Mouse (Mus musculus): Measurements from ENCODE around the gene Six2.
"Not testable (repeated sequence)": the region's sequence is repeated elsewhere in the genome, so short reads cannot be mapped to it uniquely, and the experiment has no call there.

Six2 gene

DNA sequence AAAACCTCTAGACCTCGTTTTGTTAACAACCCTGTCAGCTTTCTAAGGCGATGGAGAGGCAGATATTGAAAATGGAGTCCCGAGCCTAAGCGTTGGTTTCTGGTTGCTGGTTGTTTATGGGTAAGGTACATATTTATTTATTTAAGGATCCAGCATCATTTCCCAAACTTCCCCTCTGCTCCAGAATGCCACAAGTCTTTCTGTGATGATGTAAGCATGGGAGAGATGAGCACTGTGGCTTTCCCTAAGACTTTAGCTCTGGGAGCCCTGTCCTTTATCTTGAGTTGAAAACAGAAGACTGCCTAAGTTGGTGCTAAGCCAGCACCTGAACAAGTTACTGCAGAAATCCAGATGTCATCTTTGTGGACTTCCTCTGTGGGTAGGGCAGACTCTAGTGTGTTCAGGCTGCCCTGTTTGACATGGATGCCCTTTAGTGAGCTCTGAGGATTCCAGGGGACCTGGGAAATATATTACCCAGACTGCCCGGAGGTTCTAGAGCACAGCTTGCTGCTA, 1.8 kb upstream of the Six2 start:
- DNase-seq: no peak

DNA sequence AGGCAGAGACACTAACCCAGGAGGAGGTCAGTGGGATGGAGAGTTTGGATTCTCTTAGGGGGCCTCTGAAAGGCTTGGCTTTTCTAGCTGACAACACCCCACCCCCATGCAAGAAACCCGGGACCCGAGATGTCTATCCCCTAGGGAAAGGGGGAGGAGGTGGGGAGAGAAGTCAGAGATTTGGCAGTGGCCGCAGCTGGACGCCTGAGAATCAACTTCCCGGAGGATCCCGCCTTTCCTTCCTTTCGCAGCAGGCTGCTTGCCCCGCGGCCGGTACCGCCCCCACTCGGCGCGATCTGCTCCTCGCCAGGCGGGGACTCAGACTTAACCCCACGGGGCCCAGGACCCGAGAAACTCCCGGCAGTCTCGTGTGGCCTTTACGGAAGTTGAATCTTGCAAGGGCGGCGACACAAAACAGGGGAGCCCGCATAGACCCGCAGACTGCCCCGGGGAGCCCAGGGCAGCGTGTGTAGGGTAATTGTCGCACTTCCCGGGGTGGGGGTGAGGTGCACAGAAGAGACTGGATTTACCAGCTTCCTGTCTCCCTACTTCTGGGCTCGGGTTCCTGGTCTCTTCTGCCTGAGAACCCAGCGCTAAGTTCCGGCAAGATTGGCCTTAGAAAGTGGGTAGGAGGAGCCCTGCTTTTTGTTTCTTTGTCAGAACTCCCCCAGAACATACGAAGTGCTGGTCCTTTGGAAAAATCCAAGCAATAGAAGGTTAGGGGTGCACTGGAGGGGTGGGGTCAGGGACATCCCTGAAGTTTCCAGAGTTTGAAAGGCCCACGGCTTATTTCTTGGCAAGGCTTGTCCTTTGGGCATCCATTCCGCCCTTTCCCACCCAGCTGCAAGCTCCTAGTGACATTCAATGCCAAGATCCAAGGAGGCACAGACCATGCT, 1.1 kb upstream of the Six2 start:
- no peak for DNase-seq

GRCm38 (mm10) chr17:85687421-85688235, 446 bp downstream of the Six2 start:
- no peak for DNase-seq

DNA sequence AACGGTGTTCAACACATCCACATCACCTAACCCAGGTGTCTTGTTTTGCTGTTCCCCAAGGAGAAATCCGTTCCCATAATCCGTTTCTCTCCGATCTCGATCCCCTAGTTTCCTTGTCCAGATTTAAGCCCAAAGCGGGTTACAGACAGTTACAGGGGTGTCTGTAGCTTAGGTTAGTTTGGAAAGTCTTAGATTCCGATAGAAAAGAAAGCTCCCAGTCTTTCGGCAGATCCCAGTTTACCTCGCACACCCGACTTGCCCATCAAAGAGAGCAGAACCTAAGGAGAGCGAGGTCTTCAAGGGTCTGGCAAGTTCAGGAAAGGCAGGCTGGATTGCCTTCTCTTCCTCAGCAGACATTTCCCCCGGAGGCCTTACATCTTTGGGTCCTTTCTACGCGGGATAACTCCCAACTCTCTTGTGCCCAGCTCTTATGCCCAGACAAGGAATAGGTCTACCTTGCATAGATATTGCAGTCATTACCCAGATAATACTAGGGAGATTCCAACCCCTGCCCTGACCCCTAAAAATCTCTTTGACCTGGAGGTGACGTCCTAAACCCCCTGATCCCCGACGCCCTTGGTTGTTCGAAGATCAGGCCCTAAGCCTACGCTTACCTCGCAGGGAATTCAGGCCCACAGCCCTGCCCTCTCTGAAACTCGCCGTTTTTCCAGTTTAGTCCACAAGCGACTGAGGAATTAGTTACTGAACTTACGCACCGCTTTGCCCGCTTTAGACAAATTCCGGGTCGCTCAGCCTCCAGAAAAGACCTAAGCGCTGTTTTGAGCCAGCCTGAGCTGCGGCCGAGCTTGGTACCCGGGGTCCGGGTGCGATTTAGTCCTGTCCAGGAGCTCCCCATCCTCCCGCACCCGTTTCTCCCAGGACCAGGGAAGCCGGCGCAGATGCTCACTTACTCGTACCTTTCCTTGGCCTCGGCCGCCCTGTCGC, 1.3 kb downstream of the Six2 start:
- no peak for DNase-seq

DNA sequence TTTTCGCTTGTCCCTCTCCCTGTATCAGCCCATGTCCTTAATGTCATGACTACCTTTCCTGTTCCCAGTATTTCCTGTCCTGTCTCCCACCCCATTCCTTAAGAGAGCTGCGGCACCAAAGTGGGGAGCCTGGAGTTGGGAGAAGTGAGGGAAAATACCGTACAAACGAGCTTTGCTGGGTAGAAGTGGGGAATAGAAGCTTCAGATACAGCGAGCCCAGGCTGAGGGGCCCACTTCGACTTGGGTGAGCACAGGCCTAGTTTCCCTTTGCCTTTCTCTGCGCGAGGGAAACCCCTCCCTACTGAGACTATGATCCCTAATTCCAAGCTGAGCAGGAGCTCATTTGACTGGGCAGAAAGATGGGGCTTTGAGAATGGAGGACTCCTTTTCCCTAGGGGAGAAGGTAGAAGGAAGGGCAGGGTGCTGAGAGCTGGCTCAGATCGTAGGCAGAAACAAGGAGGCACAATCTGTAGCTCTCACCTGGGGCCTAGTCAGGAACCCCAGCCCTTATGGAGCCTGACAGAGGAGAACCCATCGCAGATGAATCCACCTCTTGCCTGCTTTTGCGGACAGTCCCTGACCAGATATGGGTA, 2.3 kb downstream of the Six2 start:
- no peak for DNase-seq

- no peak for DNase-seq
Measured at GRCm38 (mm10) chr17:85684841-85685688, 3.0 kb downstream of the Six2 start.

DNA sequence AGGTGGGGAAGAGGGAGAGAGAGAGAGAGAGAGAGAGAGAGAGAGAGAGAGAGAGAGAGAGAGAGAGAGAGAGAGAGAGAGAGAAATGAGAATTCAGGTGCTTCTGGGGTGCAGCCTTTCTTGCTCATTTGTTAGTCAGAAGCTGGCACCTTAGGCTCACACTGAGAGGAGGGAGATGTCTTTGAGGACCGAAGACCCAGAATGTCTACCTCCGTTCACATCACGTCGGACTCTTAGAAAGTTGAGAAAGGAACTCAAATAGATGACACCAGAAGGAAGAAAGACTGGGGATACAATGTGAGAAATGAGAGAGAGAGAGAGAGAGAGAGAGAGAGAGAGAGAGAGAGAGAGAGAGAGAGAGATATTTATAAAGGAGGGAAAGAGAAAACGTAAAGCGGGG, 3.6 kb downstream of the Six2 start:
- DNase-seq: not testable (repeated sequence)

DNA sequence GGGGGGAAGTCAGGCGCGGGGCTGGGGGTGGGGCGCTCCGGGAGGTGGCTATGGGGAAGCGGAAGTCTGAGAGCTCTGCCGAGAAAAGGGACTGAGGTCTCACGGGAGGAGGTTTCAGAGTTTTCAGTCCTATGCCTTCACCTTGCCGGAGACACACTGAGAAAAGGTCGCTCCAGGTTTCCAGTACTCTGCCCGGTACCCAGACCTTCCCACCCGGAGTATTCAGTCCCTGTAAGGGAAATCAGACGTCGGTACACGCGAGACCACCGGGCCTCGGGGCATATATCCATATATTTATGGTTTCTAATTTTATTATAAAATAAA, 4.1 kb downstream of the Six2 start:
- DNase-seq: no peak

GRCm38 (mm10) chr17:85683111-85683983, 4.7 kb downstream of the Six2 start:
- DNase-seq: no peak

- DNase-seq: no peak
Measured at GRCm38 (mm10) chr17:85682181-85682710, 5.8 kb downstream of the Six2 start.

DNA sequence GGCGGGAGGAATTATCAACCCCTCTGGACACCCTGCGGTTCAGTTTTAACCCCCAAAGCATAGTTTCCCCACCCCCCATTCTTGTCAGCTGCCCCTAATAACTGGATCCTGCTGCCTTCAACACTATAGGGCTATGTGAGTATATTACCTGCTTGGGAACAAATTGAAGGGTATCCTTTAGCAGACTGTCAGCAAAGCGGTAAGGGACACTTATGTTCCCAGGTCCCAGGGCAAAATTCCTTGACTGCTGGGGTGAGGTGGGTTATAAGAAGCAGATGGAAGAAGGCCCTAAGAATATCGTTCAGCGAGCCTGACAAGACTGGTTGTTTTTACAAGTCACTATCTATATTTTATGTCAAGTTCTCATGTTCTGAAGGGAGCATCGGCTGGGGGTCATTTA, 6.3 kb downstream of the Six2 start:
- DNase-seq: no peak

- DNase-seq: no peak
Measured at GRCm38 (mm10) chr17:85680851-85681550, 7.1 kb downstream of the Six2 start.

- DNase-seq: no peak
Measured at GRCm38 (mm10) chr17:85680116-85680850, 7.8 kb downstream of the Six2 start.

- DNase-seq: no peak
Measured at GRCm38 (mm10) chr17:85679651-85680050, 8.4 kb downstream of the Six2 start.

DNA sequence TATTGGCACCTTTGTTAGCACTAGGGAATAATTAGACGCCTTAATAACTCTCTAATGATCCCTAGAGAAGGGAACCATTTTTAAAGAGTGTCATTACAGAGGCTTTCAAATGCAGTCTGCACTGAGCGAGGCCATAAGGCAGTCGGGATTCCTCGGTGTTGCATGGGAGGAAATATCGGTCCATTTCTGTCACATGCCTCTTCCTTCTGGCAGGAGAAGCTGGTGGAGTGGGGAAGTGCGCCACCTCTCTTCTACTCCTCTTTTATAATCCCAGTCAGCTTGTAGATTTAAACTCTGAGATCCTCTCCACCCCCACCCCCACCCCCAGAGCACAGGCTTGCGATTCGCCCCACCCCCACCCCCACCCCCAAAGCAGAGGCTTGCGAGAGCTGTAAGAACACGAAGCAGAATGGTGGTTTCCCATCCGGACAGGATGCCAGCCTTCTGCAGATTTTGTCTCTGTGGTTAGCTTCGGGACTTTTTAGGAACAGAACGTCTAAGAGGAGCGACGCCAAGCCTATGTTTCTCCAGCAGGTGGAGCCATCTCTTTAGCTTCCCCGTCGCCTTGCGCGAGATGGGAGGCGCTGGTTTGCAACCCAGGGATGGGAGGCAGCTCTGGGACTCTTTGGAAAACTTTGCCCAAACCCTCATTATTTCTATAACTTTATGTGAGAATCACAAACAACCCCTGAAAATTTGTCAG, 23.3 kb downstream of the Six2 start:
- peak; percentile 74 for DNase-seq

DNA sequence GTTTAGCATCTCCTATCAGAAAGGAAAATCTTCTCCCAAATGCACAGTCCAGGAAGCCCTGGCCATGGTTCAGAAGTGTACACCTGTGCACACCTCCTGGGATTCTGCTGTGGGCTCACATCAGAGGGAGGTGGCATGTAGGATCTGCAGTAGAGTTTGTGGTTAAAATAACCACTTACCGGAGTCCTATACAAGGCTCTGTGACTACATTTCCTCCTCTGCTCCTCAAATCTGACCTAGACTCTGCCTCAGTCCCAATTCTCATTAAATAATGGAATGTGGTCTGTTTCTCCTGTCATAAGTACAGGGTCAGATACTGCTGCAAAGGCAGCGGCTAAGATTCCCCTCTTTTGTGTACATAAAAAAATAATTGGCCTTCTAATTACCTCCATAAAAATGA, 23.9 kb downstream of the Six2 start:
- DNase-seq: no peak

GRCm38 (mm10) chr17:85661521-85661920, 26.6 kb downstream of the Six2 start:
- no peak for DNase-seq

- DNase-seq: no peak
Measured at GRCm38 (mm10) chr17:85660016-85660415, 28.1 kb downstream of the Six2 start.

All from right cerebral cortex, postnatal 4 days (tissue).